Mouse (Mus musculus) liver, embryonic 14.5 days (tissue): ENCODE data around the gene Dusp2. TPM values are rescaled to one million over a fixed set of nuclear protein-coding genes. Genes with fewer than 3 reads are reported as not detected.
A peak's percentile ranks its signal among the peaks of the same experiment; 100 is the strongest.

Source experiments
- ATAC-seq: fragments of 200-750 bp; cut with Nextera tagmentation; 2 replicates; pipeline ENCODE4 v1.8.0; 2017; ENCODE audit warnings: moderate number of reproducible peaks, mild to moderate bottlenecking, moderate library complexity; ENCODE audit not compliant: insufficient read depth
- DNase-seq, 3 experiments: peaks; one replicate each; pipeline ENCODE4 v3.0.0-alpha.2; 2012 to 2013; ENCODE audit warnings: low read depth in 3 of 3, low spot score in 3 of 3
- H3K27ac ChIP-seq: fragments of 300-500 bp; sonication (generic); 2 replicates; pipeline ENCODE4 v1.5.1; 2014; ENCODE audit warnings: moderate library complexity, mild to moderate bottlenecking, control low read depth, inconsistent platforms
- H3K27me3 ChIP-seq: fragments of 300-500 bp; sonication (generic); 2 replicates; pipeline ENCODE4 v1.6.1; 2014; ENCODE audit warnings: mild to moderate bottlenecking, low read length, moderate library complexity; ENCODE audit not compliant: control insufficient read depth, insufficient read depth
- H3K36me3 ChIP-seq: fragments of 300-500 bp; sonication (generic); replicated peaks from 2 replicates; pipeline ENCODE4 v1.6.1; 2014; ENCODE audit warnings: low read depth; ENCODE audit not compliant: control insufficient read depth, insufficient read depth
- H3K4me1 ChIP-seq, 2 experiments: fragments of 200-500 bp in 1 of 2; fragments of 300-500 bp in 1 of 2; sonication (generic) in 1 of 2; replicated peaks; 2 replicates each; pipeline ENCODE4 v1.6.1; 2012 to 2014; ENCODE audit warnings: antibody characterized with exemption in 1 of 2, inconsistent platforms in 1 of 2, low read length in 1 of 2; ENCODE audit not compliant: control insufficient read depth in 2 of 2, insufficient read depth in 2 of 2
- H3K4me2 ChIP-seq: fragments of 300-500 bp; sonication (generic); 2 replicates; pipeline ENCODE4 v1.6.1; 2014; ENCODE audit warnings: low read depth, mild to moderate bottlenecking, control low read depth, moderate library complexity
- H3K4me3 ChIP-seq, 2 experiments: fragments of 200-500 bp in 1 of 2; fragments of 300-500 bp in 1 of 2; sonication (generic) in 1 of 2; 2 replicates each; pipeline ENCODE4 v1.5.1; 2012 to 2014; ENCODE audit warnings: low read depth in 2 of 2, low read length in 2 of 2, mild to moderate bottlenecking in 2 of 2, control low read depth in 1 of 2, inconsistent platforms in 1 of 2, moderate library complexity in 1 of 2; ENCODE audit not compliant: insufficient read depth in 1 of 2
- H3K9ac ChIP-seq: fragments of 300-500 bp; sonication (generic); replicated peaks from 2 replicates; pipeline ENCODE4 v1.6.1; 2014; ENCODE audit warnings: mild to moderate bottlenecking, control low read depth, moderate library complexity
- H3K9me3 ChIP-seq: fragments of 300-500 bp; sonication (generic); 2 replicates; pipeline ENCODE4 v1.6.1; 2016; ENCODE audit warnings: low read length, mixed read lengths; ENCODE audit not compliant: control insufficient read depth
- CTCF ChIP-seq: IDR thresholded peaks from 2 replicates; pipeline ENCODE4 v1.5.1; 2016; ENCODE audit warnings: antibody characterized with exemption, low read depth, control low read depth
- EP300 ChIP-seq: IDR thresholded peaks from 2 replicates; pipeline ENCODE4 v1.6.1; 2016; ENCODE audit warnings: antibody characterized with exemption, low read depth
- WGBS: fragments of 180-500 bp; shearing (Covaris S2); extraction: QIAGEN DNeasy Blood & Tissue Kit; methylation state at CpG from one replicate; pipeline ENCODE4 v1.1.7; 2014; ENCODE audit not compliant: insufficient replicate concordance; 5-methylcytosine and 5-hydroxymethylcytosine counted together
- polyA plus RNA-seq, 2 experiments: library from polyadenylated mRNA; depleted of rRNA in 1 of 2; stranded (reverse) in 1 of 2; unstranded in 1 of 2; fragments of >200 nt; fragmentation: Nextera tagmentation in 1 of 2; extraction: Ambion mirVana in 1 of 2; gene quantifications; 2 replicates each; pipeline versions ENCODE4 v1.2.1 to v1.2.3; 2012 to 2014

The Dusp2 gene
- polyA plus RNA-seq (2012; rRNA removed) (1.1 and 1.8 TPM in 2 replicates), polyA plus RNA-seq (2014; fragmentation: Nextera tagmentation; extraction: Ambion mirVana) (1.5 and 1.7 TPM in 2 replicates)

GRCm38 (mm10) chr2:127335767-127336496 is at the start of gene Dusp2:
Gene Dusp2 (plus strand): TSS chr2:127336159.
- ATAC-seq, result peak; percentile 75
- H3K9me3 ChIP-seq, result no peaks in the 10 kb centered on the region
- H3K4me1 ChIP-seq, result peaks cover 0 to 10% of the 10 kb centered on the region in 2 experiments; a peak in 3 of 4 replicates
- under 1% methylated on average over 69 of the region's 76 CpGs for whole genome bisulfite sequencing
- H3K4me3 ChIP-seq, result peak within 1 kb of the TSS; percentile 53 to 57
- H3K4me2 ChIP-seq, result peak within 1 kb of the TSS; percentile 67
- peaks cover 11% of the 10 kb centered on the region for H3K27me3 ChIP-seq
- H3K9ac ChIP-seq, result peak within 1 kb of the TSS; percentile 10; the same call in 1 of the 2 replicates
- peak; percentile 33 to 58 (median 44) for DNase-seq
- H3K36me3 ChIP-seq, result no peaks in the 10 kb centered on the region
- no peak for TF ChIP-seq EP300
- no peak for TF ChIP-seq CTCF
- H3K27ac ChIP-seq, result no peak within 1 kb of the TSS

DNA sequence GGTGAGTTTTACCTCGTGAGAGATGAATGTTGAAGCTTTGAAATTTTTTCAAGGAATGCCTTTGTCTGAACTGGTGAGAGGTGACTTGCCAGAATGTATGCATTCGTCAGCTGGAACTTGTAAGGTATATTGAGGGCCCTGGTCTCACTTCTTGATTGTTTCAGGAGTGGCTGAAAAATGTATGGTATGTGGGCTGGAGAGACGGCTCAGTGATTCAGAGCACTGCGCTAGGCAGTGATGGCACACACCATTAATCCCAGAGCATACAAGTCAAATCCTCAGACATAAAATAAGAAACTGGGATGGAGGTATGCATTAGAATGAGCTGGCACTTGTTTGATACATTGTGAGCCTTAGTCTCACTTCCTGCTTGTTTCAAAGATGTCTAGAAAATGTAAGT is 43.7 kb upstream of the Dusp2 start:
- 80% methylated on average over 4 of the region's 4 CpGs for WGBS
- no peaks in the 10 kb centered on the region for H3K4me1 ChIP-seq
- H3K9ac ChIP-seq, result no peak overlapping the region
- no peaks in the 10 kb centered on the region for H3K9me3 ChIP-seq
- ATAC-seq, result no peak
- no peaks in the 10 kb centered on the region for H3K27me3 ChIP-seq
- DNase-seq, result no peak
- H3K36me3 ChIP-seq, result peaks cover 56% of the 10 kb centered on the region
- TF ChIP-seq EP300, result no peak
- TF ChIP-seq CTCF, result no peak
- H3K4me3 ChIP-seq, result no peak overlapping the region
- H3K4me2 ChIP-seq, result no peak overlapping the region
- no peak overlapping the region for H3K27ac ChIP-seq

- no peak for ATAC-seq
- H3K4me1 ChIP-seq, result no peaks in the 10 kb centered on the region
- TF ChIP-seq EP300, result no peak
- no peak for TF ChIP-seq CTCF
- H3K27me3 ChIP-seq, result no peaks in the 10 kb centered on the region
- H3K9ac ChIP-seq, result no peak overlapping the region
- 85% methylated on average over 7 of the region's 7 CpGs for WGBS
- H3K4me2 ChIP-seq, result no peak overlapping the region
- H3K4me3 ChIP-seq, result no peak overlapping the region
- no peak overlapping the region for H3K27ac ChIP-seq
- peaks cover 63% of the 10 kb centered on the region for H3K36me3 ChIP-seq
- DNase-seq, result no peak
- H3K9me3 ChIP-seq, result no peaks in the 10 kb centered on the region
These were observed 38.8 kb upstream of the Dusp2 start for GRCm38 (mm10) chr2:127297001-127297805.

DNA sequence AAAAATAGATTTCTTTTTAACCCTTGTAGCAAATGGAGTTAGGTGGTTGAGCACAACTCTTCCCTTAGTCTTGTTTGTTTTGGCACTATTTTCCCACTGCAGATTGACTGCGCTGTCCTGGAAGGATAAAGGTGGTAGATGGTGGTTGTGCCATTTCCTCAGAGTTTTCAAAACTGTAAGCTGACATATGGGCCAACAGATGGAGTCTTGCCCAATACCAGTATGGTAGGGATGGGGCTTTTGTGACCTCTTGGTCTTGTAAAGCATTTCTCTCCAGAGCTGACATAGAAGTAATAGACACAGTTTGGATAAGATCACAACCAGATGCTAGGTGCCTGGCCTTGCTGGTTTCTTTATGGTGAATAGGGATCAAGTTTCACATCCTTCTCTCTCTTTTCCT is 37.9 kb upstream of the Dusp2 start:
- no peak overlapping the region for H3K27ac ChIP-seq
- ATAC-seq, result no peak
- no peaks in the 10 kb centered on the region for H3K9me3 ChIP-seq
- 94% methylated on average over 1 of the region's 1 CpGs for WGBS
- DNase-seq, result no peak
- no peaks in the 10 kb centered on the region for H3K27me3 ChIP-seq
- H3K4me3 ChIP-seq, result no peak overlapping the region
- no peak overlapping the region for H3K9ac ChIP-seq
- H3K4me1 ChIP-seq, result no peaks in the 10 kb centered on the region
- H3K4me2 ChIP-seq, result no peak overlapping the region
- H3K36me3 ChIP-seq, result peaks cover 59% of the 10 kb centered on the region
- no peak for TF ChIP-seq CTCF
- TF ChIP-seq EP300, result no peak

GRCm38 (mm10) chr2:127300701-127301100 is 35.3 kb upstream of the Dusp2 start:
- peaks cover 41% of the 10 kb centered on the region for H3K36me3 ChIP-seq

More at GRCm38 (mm10) chr2:127300701-127301100, 35.3 kb upstream of the Dusp2 start:
- no peaks in the 10 kb centered on the region for H3K9me3 ChIP-seq
- no peak overlapping the region for H3K27ac ChIP-seq
- H3K27me3 ChIP-seq, result no peaks in the 10 kb centered on the region
- TF ChIP-seq CTCF (no peak), EP300 (no peak)
- no peak overlapping the region for H3K4me3 ChIP-seq
- no peak overlapping the region for H3K9ac ChIP-seq
- DNase-seq (no peak), ATAC-seq (no peak)
- H3K4me2 ChIP-seq, result no peak overlapping the region
- no peaks in the 10 kb centered on the region for H3K4me1 ChIP-seq
- 68% methylated on average over 3 of the region's 3 CpGs for WGBS
